ENCODE assay signal across 8 mouse cellular contexts in the genomic region with DNA sequence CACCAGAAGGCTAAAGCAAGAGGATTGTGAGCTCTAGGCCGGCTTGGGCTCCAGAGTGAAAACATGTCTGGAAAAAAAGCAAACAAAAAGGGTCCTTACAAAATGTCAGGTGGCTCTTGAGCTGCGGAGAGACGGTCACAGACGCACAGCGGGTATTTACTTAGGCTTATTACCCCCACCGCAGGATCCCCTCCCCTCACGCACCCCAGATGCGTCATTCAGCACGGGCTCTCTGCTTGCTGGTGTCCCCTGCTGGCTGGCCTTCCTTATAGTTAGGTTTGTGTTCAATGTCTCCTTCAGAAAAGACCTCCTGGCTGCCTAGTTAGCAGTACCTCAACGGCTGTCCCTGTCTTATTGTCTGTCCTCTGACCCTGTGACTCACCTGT. TPM values are rescaled to one million over a fixed set of nuclear protein-coding genes. Genes with fewer than 3 reads are reported as not detected.
DNase-seq lines count a peak whose midpoint lies in the region; ATAC-seq and TF ChIP-seq lines count a peak whose summit lies in the region.

No protein-coding gene starts in this region.

- H3K27me3 ChIP-seq in embryonic facial prominence, embryonic 12.5 days, result peaks cover 23% of the 10 kb centered on the region
- H3K27me3 ChIP-seq in hindbrain, embryonic 10.5 days (ENCODE audit: insufficient read depth, poor library complexity, severe bottlenecking), result peaks cover 44% of the 10 kb centered on the region

- no peak for ATAC-seq in embryonic facial prominence, embryonic 12.5 days (ENCODE audit: insufficient number of reproducible peaks, insufficient read depth, low FRiP score, low TSS enrichment)

- H3K9me3 ChIP-seq in embryonic facial prominence, embryonic 12.5 days, result no peaks in the 10 kb centered on the region
- no peaks in the 10 kb centered on the region for H3K9me3 ChIP-seq in hindbrain, embryonic 10.5 days

- no peak overlapping the region; the same call in 1 of the 2 replicates for H3K9ac ChIP-seq in embryonic facial prominence, embryonic 12.5 days

- 1% methylated on average over 10 of the region's 10 CpGs for WGBS in embryonic facial prominence, embryonic 12.5 days
- WGBS in hindbrain, embryonic 10.5 days, result 3% methylated on average over 10 of the region's 10 CpGs
- 17% methylated on average over 10 of the region's 10 CpGs for WGBS in lung, adult 2 months

- intact Hi-C loops in left cerebral cortex, adult 2 months (cut with DNase I), result loop anchor here (5.0 kb wide), 1 partner anchor 95 kb away; no protein-coding TSS in a partner anchor
- intact Hi-C loops in left cerebral cortex, postnatal 14 days (cut with DNase I), result no loop called here

- H3K4me2 ChIP-seq in embryonic facial prominence, embryonic 12.5 days (replicated peaks), result peak overlapping the region; percentile 85

- H3K4me3 ChIP-seq in left cerebral cortex, adult 2 months, result no peak overlapping the region
- H3K4me3 ChIP-seq in embryonic facial prominence, embryonic 12.5 days, result peak overlapping the region; percentile 64; the same call in 1 of the 2 replicates
- peak overlapping the region; percentile 76 for H3K4me3 ChIP-seq in hindbrain, embryonic 10.5 days
- H3K4me3 ChIP-seq in lung, adult 2 months (replicated peaks; ENCODE audit: extremely low read depth, low read depth, low read length), result no peak overlapping the region

- TF ChIP-seq POLR2A in lung, adult 2 months (IDR thresholded peaks at IDR 0.05; ENCODE audit: borderline replicate concordance, extremely low read depth, low read depth, low read length), result no peak

- peaks cover 18% of the 10 kb centered on the region for H3K4me1 ChIP-seq in embryonic facial prominence, embryonic 12.5 days
- peaks cover 25% of the 10 kb centered on the region for H3K4me1 ChIP-seq in hindbrain, embryonic 10.5 days (replicated peaks)
- H3K4me1 ChIP-seq in lung, adult 2 months (ENCODE audit: control insufficient read depth, insufficient read depth, low read length), result peaks cover 8% of the 10 kb centered on the region

- H3K27ac ChIP-seq in left cerebral cortex, adult 2 months, result no peak overlapping the region; the same call in 1 of the 2 replicates
- H3K27ac ChIP-seq in embryonic facial prominence, embryonic 12.5 days, result no peak overlapping the region
- H3K27ac ChIP-seq in hindbrain, embryonic 10.5 days, result peak overlapping the region; percentile 90

- DNase-seq in left cerebral cortex, adult 2 months (ENCODE audit: extremely low spot score in 1 of 2, low spot score in 2 of 2), result no peak
- no peak for DNase-seq in left cerebral cortex, postnatal 14 days (ENCODE audit: low spot score in 2 of 2)
- peak; percentile 24 for DNase-seq in hindbrain, embryonic 10.5 days (ENCODE audit: low spot score)
- DNase-seq in lung, adult 2 months, result peak; percentile 46
- peak; percentile 60 for DNase-seq in retina, postnatal 1 day
- no peak for DNase-seq in spleen, adult 12 weeks (ENCODE audit: low spot score)
- no peak for DNase-seq in urinary bladder, postnatal 10 days (ENCODE audit: low spot score)

- H3K36me3 ChIP-seq in embryonic facial prominence, embryonic 12.5 days, result no peaks in the 10 kb centered on the region
- no peaks in the 10 kb centered on the region for H3K36me3 ChIP-seq in hindbrain, embryonic 10.5 days

- peak; percentile 41 for TF ChIP-seq CTCF in left cerebral cortex, adult 2 months (IDR thresholded peaks at IDR 0.05)
- peak; percentile 56 for TF ChIP-seq CTCF in lung, adult 2 months (IDR thresholded peaks at IDR 0.05; ENCODE audit: insufficient read depth, low read length)

RNA-seq across cellular contexts. Expression of gene Adgrl1, which starts 23.1 kb away (rescaled TPM):
- total RNA-seq in left cerebral cortex, adult 2 months (2021), result 100 to 1,000 TPM; 397 to 418 TPM
- total RNA-seq in left cerebral cortex, postnatal 14 days (2021), result 100 to 1,000 TPM; 457 to 482 TPM
- 36.7 TPM in 2 replicates for polyA plus RNA-seq in embryonic facial prominence, embryonic 12.5 days (2016; fragmentation: Nextera tagmentation; extraction: Ambion mirVana)
- polyA plus RNA-seq in hindbrain, embryonic 10.5 days (2016; fragmentation: Nextera tagmentation; extraction: Ambion mirVana), result 10.9 and 15.4 TPM in 2 replicates
- polyA plus RNA-seq in lung, adult 2 months (2012; rRNA removed), result 81.1 and 86.4 TPM in 2 replicates

Comparison
In these comparisons a context has a peak if more than half of its experiments do, and no peak if none do; other contexts are left out.
1. DNase-seq: peak in hindbrain, embryonic 10.5 days (single experiment), lung, adult 2 months (single experiment) and retina, postnatal 1 day (single experiment); none in left cerebral cortex, adult 2 months (0 of 2), left cerebral cortex, postnatal 14 days (0 of 2), spleen, adult 12 weeks (single experiment) and urinary bladder, postnatal 10 days (single experiment).
2. H3K4me3 ChIP-seq: peak in embryonic facial prominence, embryonic 12.5 days (single experiment) and hindbrain, embryonic 10.5 days (single experiment); none in left cerebral cortex, adult 2 months (single experiment) and lung, adult 2 months (single experiment).